Mouse (Mus musculus): Measurements from ENCODE around the gene Fkbp2. TPM values are rescaled to one million over a fixed set of nuclear protein-coding genes. Genes with fewer than 3 reads are reported as not detected.

The Fkbp2 gene
- polyA plus RNA-seq, 1 experiment from 2014 or later, result 134 TPM

DNA sequence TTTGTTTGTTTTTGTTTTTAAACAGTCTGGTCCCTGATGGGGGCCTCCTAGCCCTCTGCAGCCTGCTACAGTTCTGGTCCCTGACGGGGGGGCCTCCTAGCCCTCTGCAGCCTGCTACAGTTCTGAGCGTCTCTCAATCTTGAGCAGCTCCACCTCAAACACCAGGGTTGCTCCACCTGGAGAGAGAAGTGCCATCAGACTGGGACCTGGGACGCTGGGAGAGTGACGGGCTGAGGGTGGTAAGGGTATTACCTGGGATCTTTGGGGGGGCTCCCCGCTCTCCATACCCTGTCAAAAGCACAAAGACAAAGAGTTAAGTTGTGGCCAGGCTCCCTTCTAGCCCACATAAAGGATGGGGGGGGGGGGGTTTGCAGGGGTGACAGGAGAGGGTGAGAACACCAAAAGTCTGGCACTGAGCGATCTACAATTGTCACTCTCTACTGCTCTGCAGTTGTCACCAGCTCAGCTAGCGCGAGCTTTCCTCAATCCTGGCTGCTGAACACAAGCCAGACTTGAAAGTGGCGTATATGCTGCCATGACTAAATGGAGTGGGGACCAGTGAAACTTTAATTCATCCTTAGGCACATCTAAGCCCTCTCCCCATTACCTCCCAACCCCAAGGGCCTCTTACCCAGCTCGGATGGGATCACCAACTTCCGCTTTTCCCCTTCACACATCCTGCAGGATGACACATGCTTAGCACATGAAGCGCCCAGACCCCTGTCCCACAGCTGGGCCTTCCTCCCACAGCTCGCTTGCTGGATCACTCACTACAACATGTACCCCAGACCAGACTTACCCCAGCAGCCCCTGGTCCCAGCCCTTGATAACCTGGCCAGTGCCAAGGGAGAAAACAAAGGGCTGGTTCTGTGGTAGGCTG, 2.3 kb downstream of the Fkbp2 start:
- peaks cover 6% of the 10 kb centered on the region for H3K36me3 ChIP-seq (ENCODE audit: control insufficient read depth, insufficient read depth, low read length)
- no peaks in the 10 kb centered on the region for H3K27me3 ChIP-seq (ENCODE audit: control insufficient read depth, insufficient read depth, low read length)
- no peak overlapping the region for H3K27ac ChIP-seq (replicated peaks)
- DNase-seq (ENCODE audit: low spot score) (no peak), ATAC-seq (ENCODE audit: low FRiP score, low TSS enrichment) (no peak)
- WGBS, result 77% methylated on average over 13 of the region's 13 CpGs
- H3K4me3 ChIP-seq (ENCODE audit: low read depth, low read length), result no peak overlapping the region
- peaks cover 8% of the 10 kb centered on the region; the same call in 1 of the 2 replicates for H3K4me1 ChIP-seq (replicated peaks; ENCODE audit: control insufficient read depth, insufficient read depth)
- peak overlapping the region; percentile 84; the same call in 1 of the 2 replicates for H3K4me2 ChIP-seq (replicated peaks; ENCODE audit: low read depth)
- H3K9me3 ChIP-seq (ENCODE audit: control insufficient read depth, low read length), result no peaks in the 10 kb centered on the region
- peak overlapping the region; percentile 27; the same call in 1 of the 2 replicates for H3K9ac ChIP-seq (ENCODE audit: low read length)
- TF ChIP-seq CTCF (IDR thresholded peaks at IDR 0.05; ENCODE audit: low read depth) (no peak), EP300 (optimal IDR thresholded peaks at IDR 0.05) (no peak)

DNA sequence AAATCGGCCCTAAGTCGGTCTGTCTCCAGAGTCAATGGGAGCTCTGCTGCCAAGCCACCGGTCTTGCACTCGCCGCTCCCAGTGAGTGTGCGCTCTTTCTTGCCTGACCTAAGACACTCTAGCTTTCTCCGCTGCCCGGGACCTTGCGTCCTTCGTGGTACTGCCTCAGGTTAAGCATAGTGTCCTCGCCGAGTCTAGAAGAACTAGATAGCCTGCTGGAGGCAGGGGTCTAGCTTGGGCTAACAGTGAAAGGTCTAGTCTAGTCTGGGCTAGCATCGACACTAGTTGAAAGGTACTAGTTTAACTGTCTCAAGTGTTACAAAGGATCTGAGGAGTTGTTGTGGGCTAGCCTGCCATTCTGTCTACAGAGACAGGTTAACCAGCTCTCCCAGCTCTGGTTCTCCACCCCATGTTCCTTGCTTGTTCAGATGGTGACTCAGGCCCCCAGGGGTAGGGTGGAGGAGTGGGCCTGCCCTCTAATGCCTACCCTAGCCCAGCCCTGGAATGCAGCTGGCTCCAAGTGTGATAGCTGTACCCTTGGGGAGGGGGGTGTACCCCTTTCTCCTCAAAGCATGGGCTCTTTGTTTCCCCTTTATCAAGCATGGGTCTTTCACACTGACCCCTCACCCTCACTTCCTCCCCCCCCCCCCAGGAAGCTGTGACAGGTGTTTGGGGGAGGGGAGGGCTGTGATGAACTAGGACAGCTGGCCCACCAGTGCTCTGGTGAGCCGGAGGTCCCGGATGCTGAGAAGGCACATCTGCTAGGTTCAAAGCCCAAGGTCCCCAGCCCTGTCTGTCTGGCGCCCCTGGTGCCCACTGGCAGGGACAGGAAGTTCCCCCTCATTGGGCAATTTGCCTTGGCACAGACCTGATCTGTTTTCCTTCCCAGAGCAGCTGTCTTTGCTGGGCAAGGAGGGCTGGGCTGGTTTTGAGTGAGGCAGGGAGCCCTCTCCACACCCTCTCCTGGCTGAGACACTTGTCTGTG, 4.5 kb downstream of the Fkbp2 start, which contains the start of gene Plcb3:
Gene Plcb3 (minus strand): TSS at position 934 of the 985 bp plus-strand sequence.
- Histone ChIP-seq H3K4me2 (replicated peaks; ENCODE audit: low read depth) (peak within 1 kb of the TSS; percentile 74), H3K4me1 (replicated peaks; ENCODE audit: control insufficient read depth, insufficient read depth) (peaks cover 4% of the 10 kb centered on the region), H3K9ac (ENCODE audit: low read length) (peak within 1 kb of the TSS; percentile 69), H3K27ac (replicated peaks) (peak within 1 kb of the TSS; percentile 93), H3K4me3 (ENCODE audit: low read depth, low read length) (peak within 1 kb of the TSS; percentile 65), H3K36me3 (ENCODE audit: control insufficient read depth, insufficient read depth, low read length) (peaks cover 6% of the 10 kb centered on the region), H3K9me3 (ENCODE audit: control insufficient read depth, low read length) (no peaks in the 10 kb centered on the region), H3K27me3 (ENCODE audit: control insufficient read depth, insufficient read depth, low read length) (no peaks in the 10 kb centered on the region)
- whole genome bisulfite sequencing, result under 1% methylated on average over 16 of the region's 16 CpGs
- ATAC-seq (ENCODE audit: low FRiP score, low TSS enrichment) (no peak), DNase-seq (ENCODE audit: low spot score) (peak; percentile 67)
- TF ChIP-seq CTCF (IDR thresholded peaks at IDR 0.05; ENCODE audit: low read depth), result peak; percentile 57
- no peak for TF ChIP-seq EP300 (optimal IDR thresholded peaks at IDR 0.05)

DNA sequence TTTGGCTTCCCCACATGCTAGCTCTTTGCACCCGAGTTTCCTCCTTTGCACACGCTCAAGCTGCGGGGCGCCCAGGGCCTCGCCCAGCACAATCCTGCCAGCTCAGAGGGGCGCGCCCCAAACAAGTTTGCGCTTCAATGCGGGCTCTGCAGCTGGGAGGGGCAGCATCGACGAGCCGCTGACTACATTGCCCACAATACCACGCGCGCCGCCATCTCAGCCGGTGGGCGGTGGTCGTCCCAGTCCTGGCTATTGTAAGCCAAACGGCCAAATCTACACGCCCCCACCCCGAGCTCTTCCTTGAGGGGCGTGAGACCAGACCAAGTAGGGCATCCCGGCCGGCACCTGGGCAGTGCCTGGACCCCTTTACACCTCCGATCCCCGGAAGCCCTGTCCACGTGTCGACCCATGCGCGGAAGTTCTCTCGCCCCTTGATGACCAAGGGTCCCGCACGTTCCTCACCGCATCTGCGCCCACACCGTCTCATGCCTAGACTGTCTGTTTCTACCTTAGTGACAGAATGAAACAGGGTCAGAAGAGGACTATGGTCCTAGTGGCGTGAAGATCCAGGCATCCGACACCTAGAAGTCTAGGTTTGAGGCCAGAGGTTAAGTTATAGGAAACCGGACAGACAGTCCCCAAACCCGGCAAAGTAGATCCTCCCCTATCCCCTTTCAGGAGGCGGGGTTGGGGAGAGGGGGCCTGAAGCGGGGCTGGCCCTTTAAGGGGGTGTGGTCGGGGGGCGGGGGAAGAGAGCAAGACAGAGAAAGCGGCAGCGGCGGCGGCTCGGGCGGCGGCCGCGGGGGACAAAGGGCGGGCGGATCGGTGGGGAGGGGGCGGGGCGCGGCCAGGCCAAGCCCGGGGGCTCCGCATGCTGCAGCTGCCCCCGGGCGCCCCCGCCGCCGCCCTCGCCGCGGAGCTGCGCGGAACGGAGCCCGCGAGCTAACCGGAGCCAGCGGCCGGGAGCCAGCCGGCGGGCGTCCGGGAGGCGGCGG, 5.8 kb downstream of the Fkbp2 start, which contains the start of gene Ppp1r14b:
Gene Ppp1r14b (plus strand): TSS at position 758 of the 995 bp plus-strand sequence.
- Histone ChIP-seq H3K4me2 (replicated peaks; ENCODE audit: low read depth) (peak within 1 kb of the TSS; percentile 74), H3K4me1 (replicated peaks; ENCODE audit: control insufficient read depth, insufficient read depth) (peaks cover 13% of the 10 kb centered on the region), H3K4me3 (ENCODE audit: low read depth, low read length) (peak within 1 kb of the TSS; percentile 65), H3K9ac (ENCODE audit: low read length) (peak within 1 kb of the TSS; percentile 69), H3K36me3 (ENCODE audit: control insufficient read depth, insufficient read depth, low read length) (peaks cover 6% of the 10 kb centered on the region), H3K9me3 (ENCODE audit: control insufficient read depth, low read length) (no peaks in the 10 kb centered on the region), H3K27ac (replicated peaks) (peak within 1 kb of the TSS; percentile 93), H3K27me3 (ENCODE audit: control insufficient read depth, insufficient read depth, low read length) (no peaks in the 10 kb centered on the region)
- 1% methylated on average over 46 of the region's 84 CpGs for WGBS
- ATAC-seq (ENCODE audit: low FRiP score, low TSS enrichment) (peak; percentile 74), DNase-seq (ENCODE audit: low spot score) (peak; percentile 92)
- TF ChIP-seq EP300 (optimal IDR thresholded peaks at IDR 0.05) (no peak), CTCF (IDR thresholded peaks at IDR 0.05; ENCODE audit: low read depth) (no peak)

DNA sequence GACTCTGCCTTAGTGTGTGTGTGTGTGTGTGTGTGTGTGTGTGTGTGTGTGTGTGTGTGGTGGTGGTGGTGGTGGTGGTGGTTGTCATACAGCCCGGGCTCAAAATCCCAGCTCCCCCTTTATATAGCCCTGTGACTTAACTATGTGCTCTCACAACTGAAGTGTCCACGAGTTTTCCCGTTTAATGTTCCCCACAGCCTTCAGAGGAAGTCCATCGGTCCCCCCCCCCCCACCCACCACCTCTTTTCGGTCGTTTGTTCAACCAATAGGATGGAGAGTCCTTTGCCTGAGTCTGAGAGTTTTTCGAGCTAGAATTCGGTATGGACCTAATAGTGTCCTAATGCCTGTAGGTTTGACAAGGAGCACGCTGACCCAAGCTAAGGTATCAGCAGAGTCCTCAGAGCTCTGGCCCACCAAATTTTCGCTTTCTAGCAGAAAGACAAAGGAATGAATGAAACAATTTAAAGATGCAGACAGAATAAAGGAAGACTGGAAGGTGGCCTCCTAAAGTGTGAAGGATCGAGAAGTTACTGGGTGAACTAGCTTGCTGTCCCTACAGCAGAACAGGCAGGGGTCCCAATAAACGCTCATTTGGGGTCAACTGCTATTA, 6.6 kb downstream of the Fkbp2 start:
- no peak for ATAC-seq (ENCODE audit: low FRiP score, low TSS enrichment)
- H3K4me3 ChIP-seq (ENCODE audit: low read depth, low read length), result peak overlapping the region; percentile 65
- H3K9ac ChIP-seq (ENCODE audit: low read length), result no peak overlapping the region
- peaks cover 6% of the 10 kb centered on the region for H3K36me3 ChIP-seq (ENCODE audit: control insufficient read depth, insufficient read depth, low read length)
- WGBS, result 31% methylated on average over 12 of the region's 12 CpGs
- peak overlapping the region; percentile 93 for H3K27ac ChIP-seq (replicated peaks)
- H3K4me1 ChIP-seq (replicated peaks; ENCODE audit: control insufficient read depth, insufficient read depth), result peaks cover 13% of the 10 kb centered on the region
- TF ChIP-seq CTCF (IDR thresholded peaks at IDR 0.05; ENCODE audit: low read depth) (no peak), EP300 (optimal IDR thresholded peaks at IDR 0.05) (no peak)
- no peaks in the 10 kb centered on the region for H3K27me3 ChIP-seq (ENCODE audit: control insufficient read depth, insufficient read depth, low read length)
- no peaks in the 10 kb centered on the region for H3K9me3 ChIP-seq (ENCODE audit: control insufficient read depth, low read length)
- H3K4me2 ChIP-seq (replicated peaks; ENCODE audit: low read depth), result peak overlapping the region; percentile 74
- no peak for DNase-seq (ENCODE audit: low spot score)
